Mouse (Mus musculus) spleen, adult 2 months (tissue): ENCODE measurements around the gene Mpzl1.

Experiments used
- CTCF ChIP-seq: fragments of 200-500 bp; IDR thresholded peaks from 2 replicates; pipeline ENCODE4 v1.5.1; 2011; ENCODE audit warnings: mild to moderate bottlenecking, inconsistent platforms; ENCODE audit not compliant: insufficient read depth, insufficient read length, insufficient replicate concordance; ENCODE audit errors: extremely low read depth
- POLR2A ChIP-seq: fragments of 200-500 bp; IDR thresholded peaks from 2 replicates; pipeline ENCODE4 v1.6.1; 2011; ENCODE audit warnings: low read depth, low read length, inconsistent platforms

GRCm38 (mm10) chr1:165633345-165633744, 993 bp downstream of the Mpzl1 start:
- TF ChIP-seq POLR2A (no peak), CTCF (no peak)
